Mouse (Mus musculus) heart, embryonic 14.5 days (tissue): ENCODE measurements around the gene Sumo1. TPM values are rescaled to one million over a fixed set of nuclear protein-coding genes. Genes with fewer than 3 reads are reported as not detected.

Experiments used
- ATAC-seq: fragments of 200-750 bp; cut with Nextera tagmentation; 2 replicates; pipeline ENCODE4 v1.8.0; 2017; ENCODE audit warnings: low read depth, moderate TSS enrichment; ENCODE audit not compliant: insufficient number of reproducible peaks, insufficient read depth, low FRiP score
- H3K27ac ChIP-seq, 2 experiments: fragments of 200-500 bp in 1 of 2; fragments of 300-500 bp in 1 of 2; sonication (generic) in 1 of 2; replicated peaks in 1 of 2; 2 replicates each; pipeline ENCODE4 v1.5.1; 2012 to 2014; ENCODE audit warnings: low read depth in 2 of 2, low read length in 2 of 2, control low read depth in 1 of 2, mild to moderate bottlenecking in 1 of 2, mixed read lengths in 1 of 2; ENCODE audit not compliant: control insufficient read depth in 1 of 2, insufficient read depth in 1 of 2
- H3K27me3 ChIP-seq: fragments of 300-500 bp; sonication (generic); 2 replicates; pipeline ENCODE4 v1.6.1; 2014; ENCODE audit warnings: mild to moderate bottlenecking, low read length, control low read depth; ENCODE audit not compliant: control insufficient read depth, insufficient read depth
- H3K36me3 ChIP-seq: fragments of 300-500 bp; sonication (generic); 2 replicates; pipeline ENCODE4 v1.6.1; 2014; ENCODE audit warnings: mild to moderate bottlenecking, control low read depth, low read length, mixed read lengths; ENCODE audit not compliant: control insufficient read depth, insufficient read depth
- H3K4me1 ChIP-seq, 2 experiments: fragments of 200-500 bp in 1 of 2; fragments of 300-500 bp in 1 of 2; sonication (generic) in 1 of 2; 2 replicates each; pipeline ENCODE4 v1.6.1; 2012 to 2014; ENCODE audit warnings: low read length in 2 of 2, control low read depth in 1 of 2, mixed read lengths in 1 of 2; ENCODE audit not compliant: control insufficient read depth in 2 of 2, insufficient read depth in 2 of 2
- H3K4me2 ChIP-seq: fragments of 300-500 bp; sonication (generic); 2 replicates; pipeline ENCODE4 v1.6.1; 2014; ENCODE audit warnings: mild to moderate bottlenecking, low read length
- H3K4me3 ChIP-seq, 2 experiments: fragments of 200-500 bp in 1 of 2; fragments of 300-500 bp in 1 of 2; sonication (generic) in 1 of 2; 2 replicates each; pipeline ENCODE4 v1.5.1; 2012 to 2014; ENCODE audit warnings: low read length in 2 of 2, mild to moderate bottlenecking in 2 of 2, control low read depth in 1 of 2, low read depth in 1 of 2, moderate library complexity in 1 of 2; ENCODE audit not compliant: control insufficient read depth in 1 of 2, insufficient read depth in 1 of 2
- H3K9ac ChIP-seq: fragments of 300-500 bp; sonication (generic); 2 replicates; pipeline ENCODE4 v1.6.1; 2014; ENCODE audit warnings: mild to moderate bottlenecking, low read length
- H3K9me3 ChIP-seq: fragments of 300-500 bp; sonication (generic); 2 replicates; pipeline ENCODE4 v1.6.1; 2016; ENCODE audit warnings: low read length, control low read depth; ENCODE audit not compliant: control insufficient read depth
- WGBS: fragments of 180-500 bp; shearing (Covaris S2); extraction: QIAGEN DNeasy Blood & Tissue Kit; methylation state at CpG from one replicate; pipeline ENCODE4 v1.1.7; 2014; 5-methylcytosine and 5-hydroxymethylcytosine counted together
- polyA plus RNA-seq: library from polyadenylated mRNA; unstranded; fragments of >200 nt; fragmentation: Nextera tagmentation; extraction: Ambion mirVana; gene quantifications from 2 replicates; pipeline ENCODE4 v1.2.1, GENCODE M21; 2014

Sumo1 gene
- polyA plus RNA-seq, 1 experiment from 2014 or later, result 246 TPM

DNA sequence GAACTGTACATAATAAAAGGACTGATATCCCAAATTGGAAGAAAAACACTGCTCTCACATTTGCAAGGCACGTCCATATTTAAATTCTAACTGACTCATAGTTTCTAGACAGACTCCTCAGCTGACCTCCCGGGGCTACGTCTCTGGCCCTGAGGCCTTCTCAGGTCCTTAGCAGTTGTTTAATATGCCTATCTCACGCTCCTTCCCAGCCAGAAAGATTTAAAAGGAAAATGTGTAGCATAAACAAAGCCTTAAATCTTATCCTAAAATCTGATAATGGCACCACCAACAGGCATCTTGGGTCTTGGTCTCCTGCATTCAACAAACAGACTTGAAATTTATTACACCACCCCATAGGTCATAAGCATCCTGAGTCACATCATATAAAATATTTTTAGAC is 91.9 kb downstream of the Sumo1 start:
- no peak overlapping the region for H3K4me2 ChIP-seq
- no peak overlapping the region for H3K4me3 ChIP-seq
- no peaks in the 10 kb centered on the region for H3K9me3 ChIP-seq
- 76% methylated on average over 4 of the region's 4 CpGs for WGBS
- H3K27ac ChIP-seq, result no peak overlapping the region
- H3K27me3 ChIP-seq, result peaks cover 4% of the 10 kb centered on the region; the same call in 1 of the 2 replicates
- H3K4me1 ChIP-seq, result peaks cover 12 to 15% of the 10 kb centered on the region in 2 experiments
- no peak overlapping the region for H3K9ac ChIP-seq
- no peak for ATAC-seq
- H3K36me3 ChIP-seq, result no peaks in the 10 kb centered on the region

GRCm38 (mm10) chr1:59574262-59575187 is 96.1 kb downstream of the Sumo1 start:
- H3K9ac ChIP-seq, result no peak overlapping the region; the same call in 1 of the 2 replicates
- H3K9me3 ChIP-seq, result no peaks in the 10 kb centered on the region
- WGBS, result 48% methylated on average over 21 of the region's 21 CpGs
- no peak overlapping the region for H3K27ac ChIP-seq
- H3K4me2 ChIP-seq, result peak overlapping the region; percentile 51
- H3K4me3 ChIP-seq, result peak overlapping the region; percentile 6 to 13; a peak in 3 of 4 replicates
- H3K27me3 ChIP-seq, result peaks cover 8% of the 10 kb centered on the region; the same call in 1 of the 2 replicates
- H3K36me3 ChIP-seq, result no peaks in the 10 kb centered on the region
- no peak for ATAC-seq
- peaks cover 4% of the 10 kb centered on the region in 2 experiments; a peak in 3 of 4 replicates for H3K4me1 ChIP-seq

DNA sequence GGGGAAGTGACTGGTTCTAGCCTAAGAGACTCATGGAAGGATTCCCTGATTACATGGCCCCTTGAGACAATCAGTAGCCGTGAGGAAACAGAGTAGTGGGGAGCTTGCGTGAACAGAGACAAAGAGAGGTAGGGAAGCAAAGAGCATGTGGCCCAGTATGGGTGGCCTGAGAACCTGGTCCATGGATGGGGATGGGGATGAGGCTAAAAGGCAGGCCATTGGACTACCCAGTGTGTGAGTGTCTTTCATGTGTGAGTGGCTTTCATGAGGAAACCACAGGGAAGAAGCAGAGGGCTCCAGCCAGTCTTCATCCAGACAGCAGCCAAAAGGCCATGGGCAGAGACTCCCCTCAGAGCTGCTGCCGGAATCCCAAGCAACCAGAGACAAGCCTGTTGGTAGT is 96.8 kb downstream of the Sumo1 start:
- Histone ChIP-seq H3K4me2 (no peak overlapping the region), H3K9me3 (no peaks in the 10 kb centered on the region), H3K9ac (no peak overlapping the region), H3K27ac (no peak overlapping the region), H3K27me3 (peaks cover 5% of the 10 kb centered on the region; the same call in 1 of the 2 replicates), H3K4me3 (no peak overlapping the region), H3K4me1 (no peaks in the 10 kb centered on the region; a peak in 2 of 4 replicates), H3K36me3 (no peaks in the 10 kb centered on the region)
- 70% methylated on average over 3 of the region's 3 CpGs for WGBS
- ATAC-seq, result no peak

GRCm38 (mm10) chr1:59571502-59571901 is 99.1 kb downstream of the Sumo1 start:
- H3K27me3 ChIP-seq, result peaks cover 10% of the 10 kb centered on the region
- no peaks in the 10 kb centered on the region for H3K36me3 ChIP-seq
- no peak overlapping the region for H3K4me2 ChIP-seq
- H3K9ac ChIP-seq, result no peak overlapping the region
- H3K4me1 ChIP-seq, result no peaks in the 10 kb centered on the region; a peak in 1 of 4 replicates
- H3K9me3 ChIP-seq, result no peaks in the 10 kb centered on the region
- no peak overlapping the region for H3K4me3 ChIP-seq
- H3K27ac ChIP-seq, result no peak overlapping the region
- ATAC-seq, result no peak
- 78% methylated on average over 3 of the region's 3 CpGs for WGBS

GRCm38 (mm10) chr1:59570767-59571166 is 99.9 kb downstream of the Sumo1 start:
- no peaks in the 10 kb centered on the region; a peak in 1 of 4 replicates for H3K4me1 ChIP-seq
- H3K27me3 ChIP-seq, result peaks cover 10% of the 10 kb centered on the region; the same call in 1 of the 2 replicates
- H3K4me2 ChIP-seq, result no peak overlapping the region
- H3K9me3 ChIP-seq, result no peaks in the 10 kb centered on the region
- no peaks in the 10 kb centered on the region for H3K36me3 ChIP-seq
- H3K4me3 ChIP-seq, result no peak overlapping the region
- WGBS, result 74% methylated on average over 4 of the region's 4 CpGs
- no peak overlapping the region for H3K9ac ChIP-seq
- ATAC-seq, result no peak
- H3K27ac ChIP-seq, result no peak overlapping the region

- ATAC-seq, result no peak
These were observed 101.3 kb downstream of the Sumo1 start for GRCm38 (mm10) chr1:59569301-59569700.

GRCm38 (mm10) chr1:59568283-59568682 is 102.4 kb downstream of the Sumo1 start:
- no peaks in the 10 kb centered on the region; a peak in 1 of 4 replicates for H3K4me1 ChIP-seq
- H3K9ac ChIP-seq, result no peak overlapping the region
- no peak overlapping the region for H3K4me3 ChIP-seq
- H3K4me2 ChIP-seq, result no peak overlapping the region
- 60% methylated on average over 1 of the region's 1 CpGs for whole genome bisulfite sequencing
- H3K9me3 ChIP-seq, result peaks cover 1% of the 10 kb centered on the region
- H3K27me3 ChIP-seq, result peaks cover 10% of the 10 kb centered on the region; the same call in 1 of the 2 replicates
- no peak overlapping the region for H3K27ac ChIP-seq
- H3K36me3 ChIP-seq, result no peaks in the 10 kb centered on the region
- ATAC-seq, result no peak

More at GRCm38 (mm10) chr1:59569301-59569700, 101.3 kb downstream of the Sumo1 start:
- no peak overlapping the region for H3K4me3 ChIP-seq
- H3K9ac ChIP-seq, result no peak overlapping the region
- H3K36me3 ChIP-seq, result no peaks in the 10 kb centered on the region
- H3K9me3 ChIP-seq, result no peaks in the 10 kb centered on the region
- H3K4me1 ChIP-seq, result no peaks in the 10 kb centered on the region; a peak in 1 of 4 replicates
- H3K27me3 ChIP-seq, result peaks cover 10% of the 10 kb centered on the region; the same call in 1 of the 2 replicates
- H3K4me2 ChIP-seq, result no peak overlapping the region
- WGBS, result 89% methylated on average over 5 of the region's 5 CpGs
- H3K27ac ChIP-seq, result no peak overlapping the region
